Mouse (Mus musculus) intestine, postnatal 0 days (tissue): Measurements from ENCODE around the gene Poc1a. TPM values are rescaled to one million over a fixed set of nuclear protein-coding genes. Genes with fewer than 3 reads are reported as not detected.

Experiments used
- ATAC-seq: fragments of 200-750 bp; cut with Nextera tagmentation; 2 replicates; pipeline ENCODE4 v1.8.0; 2017; ENCODE audit warnings: mild to moderate bottlenecking, moderate TSS enrichment, moderate library complexity
- H3K27ac ChIP-seq: fragments of 300-500 bp; sonication (generic); 2 replicates; pipeline ENCODE4 v1.5.1; 2014; ENCODE audit warnings: mild to moderate bottlenecking, low read depth, low read length, moderate library complexity
- H3K27me3 ChIP-seq: fragments of 300-500 bp; sonication (generic); replicated peaks from 2 replicates; pipeline ENCODE4 v1.6.1; 2014; ENCODE audit warnings: low read length, mixed read lengths; ENCODE audit not compliant: control insufficient read depth, insufficient read depth
- H3K36me3 ChIP-seq: fragments of 300-500 bp; sonication (generic); 2 replicates; pipeline ENCODE4 v1.6.1; 2014; ENCODE audit warnings: mild to moderate bottlenecking, moderate library complexity; ENCODE audit not compliant: control insufficient read depth, insufficient read depth
- H3K4me1 ChIP-seq: fragments of 300-500 bp; sonication (generic); replicated peaks from 2 replicates; pipeline ENCODE4 v1.6.1; 2014; ENCODE audit warnings: antibody characterized with exemption, low read length, mixed read lengths; ENCODE audit not compliant: control insufficient read depth, insufficient read depth
- H3K4me2 ChIP-seq: fragments of 300-500 bp; sonication (generic); replicated peaks from 2 replicates; pipeline ENCODE4 v1.6.1; 2014; ENCODE audit warnings: low read depth, mild to moderate bottlenecking, moderate library complexity
- H3K4me3 ChIP-seq: fragments of 300-500 bp; sonication (generic); 2 replicates; pipeline ENCODE4 v1.5.1; 2014; ENCODE audit warnings: low read depth, low read length
- H3K9ac ChIP-seq: fragments of 300-500 bp; sonication (generic); 2 replicates; pipeline ENCODE4 v1.6.1; 2014; ENCODE audit warnings: mild to moderate bottlenecking, low read depth, low read length
- H3K9me3 ChIP-seq: fragments of 300-500 bp; sonication (generic); 2 replicates; pipeline ENCODE4 v1.6.1; 2016; ENCODE audit warnings: mixed run types; ENCODE audit not compliant: control insufficient read depth
- CTCF ChIP-seq: sonication (generic); IDR thresholded peaks from 2 replicates; pipeline ENCODE4 v1.5.1; 2016; ENCODE audit warnings: low read depth, mild to moderate bottlenecking, control low read depth, antibody characterized with exemption, moderate library complexity
- WGBS: fragments of 180-500 bp; shearing (Covaris S2); extraction: QIAGEN DNeasy Blood & Tissue Kit; methylation state at CpG from one replicate; pipeline ENCODE4 v1.1.7; 2014; 5-methylcytosine and 5-hydroxymethylcytosine counted together
- polyA plus RNA-seq: library from polyadenylated mRNA; unstranded; fragments of >200 nt; fragmentation: Nextera tagmentation; extraction: Ambion mirVana; gene quantifications from 2 replicates; pipeline ENCODE4 v1.2.1, GENCODE M21; 2015

The Poc1a gene
- polyA plus RNA-seq, 1 experiment from 2014 or later: 11.5 TPM

- no peaks in the 10 kb centered on the region for H3K27me3 ChIP-seq
- H3K4me1 ChIP-seq: no peaks in the 10 kb centered on the region
- no peaks in the 10 kb centered on the region for H3K9me3 ChIP-seq
- no peak overlapping the region for H3K27ac ChIP-seq
- WGBS: 84% methylated on average over 3 of the region's 3 CpGs
- no peak overlapping the region for H3K4me3 ChIP-seq
- H3K36me3 ChIP-seq: peaks cover 17% of the 10 kb centered on the region; the same call in 1 of the 2 replicates
- no peak for TF ChIP-seq CTCF
- no peak overlapping the region for H3K4me2 ChIP-seq
- H3K9ac ChIP-seq: no peak overlapping the region
- no peak for ATAC-seq
Measured at GRCm38 (mm10) chr9:106378045-106378444, 97.2 kb downstream of the Poc1a start.

DNA sequence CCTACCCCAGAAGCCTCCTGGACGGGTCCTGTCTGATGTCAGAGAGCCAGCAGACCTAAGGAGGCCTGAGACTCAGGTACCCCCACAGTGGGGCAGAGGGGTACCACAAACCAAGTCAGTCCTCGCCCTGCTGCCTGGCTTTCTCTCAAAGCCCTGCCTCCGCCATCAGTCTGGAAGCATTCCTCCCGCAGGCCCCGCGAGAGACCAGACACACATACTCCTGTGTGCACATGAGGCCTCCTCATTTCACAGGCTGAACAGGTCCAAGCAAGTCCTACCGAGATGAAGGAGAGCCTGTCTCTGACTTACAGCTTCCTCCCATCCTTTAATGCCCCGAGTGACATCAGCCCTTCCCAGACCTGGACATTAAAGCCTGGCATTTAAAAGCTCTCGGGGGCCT lies 97.9 kb downstream of the Poc1a start:
- no peak overlapping the region for H3K4me2 ChIP-seq
- H3K4me1 ChIP-seq: no peaks in the 10 kb centered on the region
- no peak overlapping the region for H3K27ac ChIP-seq
- no peak for TF ChIP-seq CTCF
- 60% methylated on average over 9 of the region's 9 CpGs for WGBS
- H3K9me3 ChIP-seq: no peaks in the 10 kb centered on the region
- peaks cover 15% of the 10 kb centered on the region; the same call in 1 of the 2 replicates for H3K36me3 ChIP-seq
- no peak overlapping the region for H3K4me3 ChIP-seq
- no peak for ATAC-seq
- H3K9ac ChIP-seq: no peak overlapping the region
- no peaks in the 10 kb centered on the region for H3K27me3 ChIP-seq

DNA sequence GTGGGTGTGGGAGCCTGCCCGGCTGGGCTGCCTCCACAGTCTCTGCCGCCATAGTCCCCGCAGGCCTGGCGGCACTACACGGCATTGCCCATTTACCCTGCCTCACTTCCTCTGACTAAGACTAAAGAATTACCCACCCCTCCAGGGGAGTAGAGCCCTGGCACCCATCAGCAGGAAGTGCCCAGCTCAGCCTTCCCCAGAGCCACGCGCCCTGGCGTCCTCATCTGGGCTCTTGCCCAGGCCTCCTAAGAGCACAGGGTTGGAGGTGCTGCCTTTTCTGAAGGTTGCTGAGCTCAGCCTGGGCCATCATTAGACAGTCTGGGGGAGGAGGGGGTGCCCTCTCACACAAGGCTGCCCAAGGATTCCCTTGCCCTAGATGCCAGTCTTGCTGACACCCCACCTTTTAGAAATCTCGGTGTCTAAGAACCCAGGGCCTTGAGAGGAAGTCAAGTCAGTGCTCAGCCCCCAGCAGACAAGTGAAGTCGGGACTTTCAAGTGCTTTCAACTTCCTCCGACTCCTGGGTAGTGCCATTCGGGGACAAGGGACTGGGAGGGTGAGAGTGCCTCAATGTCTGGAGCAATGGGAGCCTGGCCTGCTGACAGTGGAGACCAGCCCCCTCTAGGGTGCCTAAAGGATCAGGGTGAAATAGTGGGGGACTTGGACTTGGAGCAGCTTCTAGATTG lies 105.5 kb downstream of the Poc1a start:
- Histone ChIP-seq H3K4me3 (no peak overlapping the region), H3K36me3 (no peaks in the 10 kb centered on the region), H3K4me1 (no peaks in the 10 kb centered on the region), H3K9ac (no peak overlapping the region), H3K27ac (no peak overlapping the region), H3K27me3 (no peaks in the 10 kb centered on the region), H3K4me2 (no peak overlapping the region), H3K9me3 (no peaks in the 10 kb centered on the region)
- no peak for TF ChIP-seq CTCF
- no peak for ATAC-seq
- WGBS: 82% methylated on average over 12 of the region's 12 CpGs

DNA sequence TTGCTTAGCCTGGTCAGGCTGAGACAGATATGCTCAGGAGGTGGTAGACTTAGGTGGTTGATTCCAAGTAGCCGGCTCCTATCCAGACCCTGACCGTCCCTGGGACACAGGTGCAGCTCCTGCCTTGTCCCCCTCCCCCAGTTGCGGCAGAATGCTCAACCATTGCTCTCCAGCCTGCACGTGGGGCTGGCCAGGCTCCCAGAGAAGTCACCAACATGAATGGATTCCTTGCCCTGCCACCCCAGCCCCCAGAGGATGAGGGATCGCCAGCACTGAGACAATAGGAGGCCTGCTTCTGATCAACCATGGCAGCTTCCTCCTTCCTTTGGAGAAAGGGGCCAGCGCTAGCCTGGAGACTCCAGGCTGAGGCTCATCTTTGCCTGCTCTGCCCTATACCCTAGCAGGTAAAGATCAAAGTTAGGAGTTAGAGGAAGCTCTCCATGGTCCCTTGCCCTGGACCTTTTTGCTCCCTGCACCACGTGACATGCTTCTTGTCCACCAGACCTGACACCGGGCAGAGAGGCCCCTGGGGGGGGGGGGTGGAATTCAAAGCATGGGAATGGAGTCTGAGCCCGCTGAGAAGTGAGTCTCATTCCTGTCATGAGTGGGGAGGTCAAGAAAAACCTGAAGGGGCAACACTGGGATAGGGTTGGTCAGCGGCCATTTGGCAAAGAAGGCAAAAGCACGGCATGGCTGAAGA lies 112.1 kb downstream of the Poc1a start:
- ATAC-seq: no peak
- 67% methylated on average over 11 of the region's 11 CpGs for WGBS

GRCm38 (mm10) chr9:106393548-106393947 lies 112.7 kb downstream of the Poc1a start:
- WGBS: 89% methylated on average over 8 of the region's 8 CpGs
- no peak for ATAC-seq

More for the DNA sequence above, 112.1 kb downstream of the Poc1a start:
- Histone ChIP-seq H3K36me3 (no peaks in the 10 kb centered on the region), H3K9ac (no peak overlapping the region), H3K4me2 (no peak overlapping the region), H3K27me3 (no peaks in the 10 kb centered on the region), H3K9me3 (no peaks in the 10 kb centered on the region), H3K4me3 (no peak overlapping the region), H3K4me1 (no peaks in the 10 kb centered on the region), H3K27ac (no peak overlapping the region)
- no peak for TF ChIP-seq CTCF

DNA sequence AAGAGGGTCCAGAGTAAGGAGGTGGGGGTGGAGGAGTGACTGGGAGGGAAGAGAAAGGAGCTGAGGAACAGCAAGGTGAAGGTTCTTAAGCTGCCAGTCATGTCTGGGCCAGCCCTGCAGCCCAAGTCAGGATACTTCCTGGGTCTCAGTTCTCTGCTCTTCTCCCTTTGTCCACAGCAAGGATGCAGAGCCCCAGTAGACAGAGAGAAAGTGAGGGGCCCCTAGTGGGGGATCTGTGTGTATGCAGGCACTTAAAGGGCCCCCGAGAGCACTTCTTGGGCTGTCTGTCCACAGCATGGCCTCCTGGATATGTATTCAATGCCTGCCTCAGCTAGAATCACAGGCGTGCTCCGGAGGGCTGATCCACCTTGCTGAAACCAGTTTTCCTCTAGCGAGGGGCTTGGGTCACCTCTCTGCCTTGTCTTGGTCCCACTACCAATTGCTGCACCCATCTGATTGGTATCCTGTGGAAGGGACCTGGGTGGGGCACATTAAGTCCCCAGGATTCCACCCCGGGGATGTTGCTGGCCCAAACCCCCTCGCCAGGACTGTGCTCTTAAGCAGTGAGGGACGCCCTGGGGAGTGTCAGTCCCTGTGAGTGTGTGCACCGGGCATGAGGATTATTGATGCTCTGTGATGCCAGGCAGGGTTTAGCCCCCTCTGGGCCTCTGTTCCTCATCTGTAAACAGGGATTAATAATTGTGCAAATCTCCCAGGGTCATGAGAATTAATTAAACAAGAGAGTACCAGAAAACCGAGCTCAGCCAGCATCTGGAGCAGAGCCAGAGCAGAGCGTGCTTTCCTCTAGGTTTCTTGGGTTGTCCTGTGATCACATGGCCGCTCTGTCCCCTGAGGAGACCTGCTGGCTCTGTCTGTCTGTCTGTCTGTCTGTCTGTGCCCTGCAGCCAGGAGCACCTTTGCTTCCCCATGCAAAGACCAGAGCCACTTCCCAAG lies 114.1 kb downstream of the Poc1a start:
- H3K9me3 ChIP-seq: no peaks in the 10 kb centered on the region
- H3K4me3 ChIP-seq: no peak overlapping the region
- no peaks in the 10 kb centered on the region for H3K27me3 ChIP-seq
- H3K36me3 ChIP-seq: no peaks in the 10 kb centered on the region
- TF ChIP-seq CTCF: peak; percentile 64
- no peaks in the 10 kb centered on the region for H3K4me1 ChIP-seq
- H3K27ac ChIP-seq: no peak overlapping the region
- 55% methylated on average over 11 of the region's 11 CpGs for WGBS
- H3K9ac ChIP-seq: no peak overlapping the region
- H3K4me2 ChIP-seq: no peak overlapping the region
- ATAC-seq: peak; percentile 26

More at GRCm38 (mm10) chr9:106393548-106393947, 112.7 kb downstream of the Poc1a start:
- H3K4me2 ChIP-seq: no peak overlapping the region
- no peaks in the 10 kb centered on the region for H3K9me3 ChIP-seq
- H3K4me1 ChIP-seq: no peaks in the 10 kb centered on the region
- H3K9ac ChIP-seq: no peak overlapping the region
- H3K36me3 ChIP-seq: no peaks in the 10 kb centered on the region
- H3K27me3 ChIP-seq: no peaks in the 10 kb centered on the region
- TF ChIP-seq CTCF: no peak
- H3K27ac ChIP-seq: no peak overlapping the region
- H3K4me3 ChIP-seq: no peak overlapping the region
